Mouse (Mus musculus) urinary bladder, postnatal 36 days (tissue): ENCODE measurements around the gene Cyp2j8.
"Not testable (repeated sequence)": the region's sequence is repeated elsewhere in the genome, so short reads cannot be mapped to it uniquely, and the experiment has no call there.

Source experiments
- DNase-seq, 2 experiments: peaks; one replicate each; pipeline ENCODE4 v3.0.0; 2022; ENCODE audit warnings: low spot score in 2 of 2, mixed read lengths in 1 of 2

Gene Cyp2j8

DNA sequence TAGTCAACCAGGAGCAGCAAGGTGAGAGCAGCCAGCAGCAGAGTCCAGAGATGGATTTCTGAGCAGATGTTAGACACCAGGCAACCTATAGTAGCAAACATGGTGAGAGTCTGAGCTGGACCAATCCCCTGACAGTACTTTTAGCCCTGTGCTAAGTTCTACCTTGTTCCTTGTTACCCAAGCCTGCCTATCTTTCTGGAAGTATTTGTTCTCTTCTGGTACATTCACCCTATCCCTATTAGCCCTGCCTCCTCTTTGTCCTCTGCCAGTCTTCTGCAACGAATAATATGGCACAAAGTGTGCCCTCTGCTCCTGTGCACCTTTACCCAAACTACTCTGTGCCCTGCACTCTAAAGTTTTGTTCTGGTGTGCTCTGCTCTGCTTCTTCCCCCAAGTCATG is at the start of gene Cyp2j8:
Gene Cyp2j8 (minus strand): TSS at position 101 of the 400 bp plus-strand sequence.
- no peak for DNase-seq

DNA sequence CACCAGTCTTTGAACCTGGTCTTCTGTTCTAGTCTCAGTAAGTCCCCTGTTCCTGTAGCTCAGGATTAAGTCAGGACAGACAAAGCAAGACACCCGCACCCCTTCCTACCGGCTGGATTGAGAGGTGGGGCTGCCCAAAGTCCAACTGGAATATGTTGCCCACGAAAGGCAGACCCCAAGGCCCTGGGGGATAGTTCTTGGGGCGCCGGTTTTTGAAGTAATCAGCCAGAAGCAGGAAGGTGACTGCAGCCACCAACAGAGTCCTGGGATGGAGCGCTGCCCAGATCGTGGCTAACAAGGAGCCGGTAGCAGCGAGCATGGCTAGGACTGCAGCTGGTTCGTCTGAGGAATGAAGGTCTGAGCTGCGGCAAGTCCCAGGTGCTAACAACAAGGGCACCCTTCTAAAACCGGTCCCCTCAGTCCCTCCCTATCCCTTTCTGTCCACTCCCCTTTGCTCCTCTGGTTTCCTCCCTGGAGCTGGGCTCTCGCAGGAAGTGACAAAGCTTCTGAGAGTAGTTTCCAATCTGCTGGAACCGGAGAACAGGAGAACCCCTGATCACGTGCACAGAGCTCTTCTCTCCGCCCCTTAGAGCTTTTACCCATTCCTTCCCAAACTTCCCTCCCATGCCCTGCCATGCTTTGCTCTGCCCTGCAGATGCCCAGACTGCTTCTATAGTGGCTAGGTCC is 46.1 kb upstream of the Cyp2j8 start, which contains the start of gene Cyp2j6:
Gene Cyp2j6 (minus strand): TSS at position 529 of the 687 bp plus-strand sequence.
- DNase-seq, result peak; percentile 18 to 45

DNA sequence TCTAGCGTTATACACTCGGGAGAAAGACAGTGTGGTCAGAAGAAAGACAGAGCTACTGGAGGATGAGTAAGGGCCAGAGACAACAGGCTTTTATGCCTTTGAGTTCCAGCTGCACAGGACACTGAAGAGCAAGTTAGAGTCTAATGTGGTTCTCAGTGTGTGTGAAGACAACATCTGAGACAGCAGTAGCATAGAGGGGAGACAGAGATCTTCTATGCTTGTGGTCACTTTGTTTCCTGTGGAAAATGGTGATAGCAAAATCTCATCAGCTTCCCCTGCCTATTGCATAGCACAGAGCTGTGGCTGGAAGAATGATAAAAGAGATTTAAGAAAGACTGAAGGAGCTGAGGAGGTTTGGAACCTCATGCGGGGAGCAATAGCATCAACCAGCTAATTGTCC is 44.4 kb upstream of the Cyp2j8 start:
- DNase-seq, result no peak

DNA sequence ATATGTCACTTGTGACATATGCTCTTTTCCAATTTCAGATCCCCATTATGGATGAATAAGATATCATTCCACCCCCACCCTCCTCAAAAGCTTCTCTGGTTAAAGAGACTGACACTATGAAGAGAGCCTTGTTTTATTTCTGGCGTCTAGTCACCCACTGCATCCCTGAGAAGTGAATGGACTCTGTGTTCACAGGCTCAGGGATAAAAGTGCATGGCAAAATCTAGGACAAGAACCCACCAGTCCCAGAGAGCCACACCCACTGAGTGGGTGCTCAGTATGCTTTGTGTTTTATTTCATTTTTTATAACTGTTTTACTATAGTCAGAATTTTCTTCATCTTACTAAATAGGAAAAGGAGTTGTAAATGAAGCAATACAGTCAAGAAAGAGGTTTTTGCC is 38.8 kb upstream of the Cyp2j8 start:
- DNase-seq, result no peak

DNA sequence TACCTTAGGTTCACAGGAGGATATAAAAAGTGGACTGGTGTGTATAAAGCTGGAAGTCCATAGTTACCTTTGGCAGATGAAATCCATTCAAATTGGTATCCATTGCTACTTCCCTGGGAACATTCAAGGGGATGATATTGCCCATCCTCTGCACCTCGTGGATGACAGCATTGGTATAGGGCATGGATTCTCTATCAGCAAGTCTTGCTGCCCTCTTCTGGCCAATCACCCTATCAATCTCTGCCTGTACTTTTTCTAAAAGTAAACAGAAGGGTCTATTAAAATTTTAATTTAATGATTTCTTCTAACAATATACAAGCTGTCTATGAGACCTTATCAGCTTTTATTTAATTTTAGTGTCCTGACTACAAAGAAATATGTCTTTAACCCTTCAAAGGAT is 18.6 kb upstream of the Cyp2j8 start:
- DNase-seq, result no peak

DNA sequence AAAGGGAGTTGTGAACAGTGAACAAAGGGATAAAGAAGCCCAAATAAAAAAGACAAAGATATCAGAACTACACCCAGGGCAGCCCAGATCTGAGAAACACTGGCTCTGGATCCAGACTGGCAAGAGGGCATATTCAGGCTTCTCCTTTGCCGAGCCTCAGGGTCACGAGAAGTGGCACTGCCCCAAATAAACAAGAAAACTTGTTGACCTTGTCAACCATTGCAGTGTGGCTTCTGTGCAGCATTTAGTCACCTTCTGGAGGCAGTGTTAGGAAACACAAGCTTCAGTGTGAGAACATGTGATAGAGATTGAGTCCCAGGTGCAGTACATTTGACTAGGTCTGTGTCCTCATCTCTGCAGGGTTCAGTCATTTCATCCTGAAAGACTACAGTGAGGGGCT is 15.1 kb upstream of the Cyp2j8 start:
- no peak for DNase-seq

- no peak for DNase-seq
Measured at GRCm38 (mm10) chr4:96510083-96510482, 2.9 kb upstream of the Cyp2j8 start.

DNA sequence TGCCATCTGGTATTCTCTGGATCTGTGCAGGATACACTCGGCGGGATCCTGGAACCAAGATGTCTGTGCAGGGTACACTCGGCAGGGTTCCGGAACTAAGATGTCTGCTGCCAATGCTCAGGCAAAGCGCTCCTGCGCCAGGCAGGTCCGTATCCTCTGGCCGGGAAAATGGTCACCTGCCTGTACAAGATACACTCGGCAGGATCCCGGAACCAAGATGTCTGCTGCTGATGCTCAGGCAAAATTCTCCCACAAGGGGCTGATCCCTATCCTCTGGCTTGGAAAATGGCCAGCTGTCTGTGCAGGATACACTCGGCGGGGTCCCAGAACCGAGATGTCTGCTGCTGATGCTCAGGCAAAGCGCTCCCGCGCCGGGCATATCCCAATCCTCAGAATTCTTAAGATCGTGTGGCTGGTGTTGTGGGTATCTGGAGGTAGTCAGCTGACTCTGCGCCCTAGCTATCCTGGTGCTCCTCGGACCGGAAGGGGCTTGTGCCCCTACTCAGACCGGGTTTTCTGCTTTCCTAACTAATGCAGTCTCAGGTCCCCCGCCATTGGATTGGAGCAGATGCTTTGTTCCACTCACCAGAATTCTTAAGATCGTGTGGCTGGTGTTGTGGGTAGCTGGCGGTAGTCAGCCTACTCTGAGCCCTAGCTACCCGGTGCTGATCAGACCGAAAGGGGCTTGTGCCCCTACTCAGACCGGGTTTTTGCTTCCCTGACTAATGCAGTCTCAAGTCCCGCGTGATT is 43.7 kb downstream of the Cyp2j8 start:
- DNase-seq, result not testable (repeated sequence)
